Mouse (Mus musculus): ENCODE data around the gene Arpc3.
"Not testable (repeated sequence)": the region's sequence is repeated elsewhere in the genome, so short reads cannot be mapped to it uniquely, and the experiment has no call there.

The Arpc3 gene

GRCm38 (mm10) chr5:122400628-122401302 is 9.1 kb downstream of the Arpc3 start:
- no peak for DNase-seq

- peak; percentile 85 for DNase-seq
These were observed 9.6 kb downstream of the Arpc3 start for GRCm38 (mm10) chr5:122401303-122401640.

GRCm38 (mm10) chr5:122402160-122402559 is 10.5 kb downstream of the Arpc3 start:
- no peak for DNase-seq

GRCm38 (mm10) chr5:122402772-122403171 is 11.1 kb downstream of the Arpc3 start:
- no peak for DNase-seq

- DNase-seq = no peak
These were observed 11.7 kb downstream of the Arpc3 start for GRCm38 (mm10) chr5:122403362-122403761.

GRCm38 (mm10) chr5:122405537-122405936 is 13.9 kb downstream of the Arpc3 start:
- no peak for DNase-seq

- DNase-seq = no peak
These were observed 18.3 kb downstream of the Arpc3 start for GRCm38 (mm10) chr5:122409692-122410645.

GRCm38 (mm10) chr5:122411892-122412291 is 20.2 kb downstream of the Arpc3 start:
- DNase-seq = no peak

- DNase-seq = no peak
These were observed 21.1 kb downstream of the Arpc3 start for GRCm38 (mm10) chr5:122412826-122413225.

- no peak for DNase-seq
These were observed 22.7 kb downstream of the Arpc3 start for GRCm38 (mm10) chr5:122414351-122414750.

GRCm38 (mm10) chr5:122415465-122415864 is 23.8 kb downstream of the Arpc3 start:
- no peak for DNase-seq

GRCm38 (mm10) chr5:122420676-122421075 is 29.0 kb downstream of the Arpc3 start:
- DNase-seq = not testable (repeated sequence)

- no peak for DNase-seq
These were observed 29.8 kb downstream of the Arpc3 start, which contains the start of gene Anapc7 for GRCm38 (mm10) chr5:122421271-122422068. Anapc7 (plus strand) TSS chr5:122421693.

GRCm38 (mm10) chr5:122422071-122422964 is 30.6 kb downstream of the Arpc3 start:
- DNase-seq = peak; percentile 86 to 91

- DNase-seq = no peak
These were observed 31.4 kb downstream of the Arpc3 start for GRCm38 (mm10) chr5:122423083-122423482.

- no peak for DNase-seq
These were observed 33.9 kb downstream of the Arpc3 start for GRCm38 (mm10) chr5:122425550-122425949.

- no peak for DNase-seq
These were observed 38.5 kb downstream of the Arpc3 start for GRCm38 (mm10) chr5:122430036-122430775.

GRCm38 (mm10) chr5:122431221-122431620 is 39.5 kb downstream of the Arpc3 start:
- DNase-seq = no peak

- DNase-seq = no peak
These were observed 42.9 kb downstream of the Arpc3 start for GRCm38 (mm10) chr5:122434541-122434940.

GRCm38 (mm10) chr5:122439400-122440094 is 47.9 kb downstream of the Arpc3 start:
- DNase-seq = no peak
